Mouse (Mus musculus): Measurements from ENCODE around the gene Kdm2a. TPM values are rescaled to one million over a fixed set of nuclear protein-coding genes. Genes with fewer than 3 reads are reported as not detected.

The Kdm2a gene
- polyA plus RNA-seq, 1 experiment: 51.6 TPM

- no peak for TF ChIP-seq GATA1 (IDR thresholded peaks at IDR 0.05; ENCODE audit: low read length)
Measured at GRCm38 (mm10) chr19:4299574-4300270, 98.4 kb downstream of the Kdm2a start.

GRCm38 (mm10) chr19:4299126-4299525 is 99.0 kb downstream of the Kdm2a start:
- TF ChIP-seq GATA1 (IDR thresholded peaks at IDR 0.05; ENCODE audit: low read length): no peak

DNA sequence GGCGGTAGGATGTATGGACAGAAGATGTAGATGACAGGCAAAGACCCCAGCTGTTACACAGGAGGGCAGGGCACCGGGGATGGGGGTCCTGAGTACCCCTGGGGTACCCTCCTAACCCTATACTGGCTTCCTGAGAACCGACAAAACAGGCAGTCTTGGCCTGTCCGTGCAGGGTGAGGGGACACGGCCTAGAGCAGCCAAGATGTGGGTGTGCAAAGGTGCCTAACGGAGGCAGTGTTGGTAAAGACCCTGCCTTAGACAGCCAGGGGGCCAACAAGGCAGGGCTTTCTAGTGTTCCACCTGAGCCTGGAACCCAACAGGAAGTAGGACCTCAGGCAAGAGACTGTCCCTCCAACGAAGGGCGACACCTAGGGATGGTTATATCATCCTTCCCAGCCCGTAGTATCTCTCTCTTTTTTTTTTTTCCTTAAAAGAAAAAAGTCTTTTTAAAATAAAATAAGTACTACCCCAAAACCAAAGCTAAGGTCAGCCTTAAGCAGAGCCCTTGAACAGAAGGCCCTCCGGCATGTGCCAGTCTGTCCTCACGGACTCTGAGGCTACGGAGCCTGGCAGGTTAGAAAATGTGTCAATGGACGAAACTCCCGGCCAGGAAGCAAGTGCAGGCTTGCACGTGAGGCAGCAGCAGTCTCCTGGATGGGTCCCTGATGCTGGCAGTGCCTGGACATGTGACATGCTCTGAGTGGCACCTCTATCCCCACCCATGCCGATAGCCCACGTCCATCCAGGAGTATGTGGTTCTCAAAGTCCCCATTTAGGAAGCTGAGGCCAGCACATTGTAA is 99.6 kb downstream of the Kdm2a start:
- no peak for TF ChIP-seq GATA1 (IDR thresholded peaks at IDR 0.05; ENCODE audit: low read length)

GRCm38 (mm10) chr19:4297851-4298250 is 100.2 kb downstream of the Kdm2a start:
- no peak for TF ChIP-seq GATA1 (IDR thresholded peaks at IDR 0.05; ENCODE audit: low read length)

GRCm38 (mm10) chr19:4296611-4297010 is 101.5 kb downstream of the Kdm2a start:
- TF ChIP-seq GATA1 (IDR thresholded peaks at IDR 0.05; ENCODE audit: low read length): no peak

- no peak for TF ChIP-seq GATA1 (IDR thresholded peaks at IDR 0.05; ENCODE audit: low read length)
Measured at GRCm38 (mm10) chr19:4295391-4295790, 102.7 kb downstream of the Kdm2a start.

GRCm38 (mm10) chr19:4294381-4295097 is 103.5 kb downstream of the Kdm2a start:
- no peak for TF ChIP-seq GATA1 (IDR thresholded peaks at IDR 0.05; ENCODE audit: low read length)

DNA sequence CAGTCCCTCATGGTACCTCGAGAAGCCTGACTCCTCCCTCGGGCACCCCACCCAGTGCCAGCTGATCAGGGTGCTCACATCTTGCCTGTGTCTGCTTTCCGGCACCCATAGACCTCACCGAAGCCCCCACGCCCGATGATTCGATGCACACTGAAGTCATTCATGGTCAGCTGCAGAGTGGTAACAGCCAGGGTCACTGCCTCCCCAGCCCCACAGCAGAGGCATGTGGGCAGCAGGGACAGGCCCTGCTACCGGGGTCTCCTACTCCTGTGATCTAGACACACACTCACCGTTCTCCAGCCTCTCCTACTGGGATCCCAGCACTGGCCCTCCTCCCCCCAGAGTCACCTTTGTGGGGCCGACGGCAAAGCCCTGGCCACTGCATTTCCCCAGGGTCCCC is 106.9 kb downstream of the Kdm2a start:
- TF ChIP-seq GATA1 (IDR thresholded peaks at IDR 0.05; ENCODE audit: low read length): no peak

DNA sequence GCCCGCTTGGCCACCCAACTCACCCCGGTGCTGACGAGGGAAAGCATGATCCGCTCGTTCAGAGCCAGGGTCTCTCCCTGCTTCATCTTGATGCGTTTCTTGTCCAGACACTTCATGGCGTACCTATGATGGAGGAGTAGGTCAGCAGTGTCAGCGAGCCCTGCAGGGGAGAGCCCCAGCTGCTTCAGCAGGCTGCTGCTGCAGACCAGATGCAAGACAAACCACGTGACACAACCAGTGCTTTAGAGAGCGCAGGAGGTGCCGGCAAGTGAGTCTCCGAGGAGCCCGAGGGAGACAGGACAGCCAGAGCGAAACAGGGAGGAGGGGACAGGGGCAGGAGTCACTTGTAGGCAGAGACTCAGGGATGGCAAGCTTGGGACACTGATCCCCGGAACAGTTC is 107.3 kb downstream of the Kdm2a start:
- TF ChIP-seq GATA1 (IDR thresholded peaks at IDR 0.05; ENCODE audit: low read length): no peak

DNA sequence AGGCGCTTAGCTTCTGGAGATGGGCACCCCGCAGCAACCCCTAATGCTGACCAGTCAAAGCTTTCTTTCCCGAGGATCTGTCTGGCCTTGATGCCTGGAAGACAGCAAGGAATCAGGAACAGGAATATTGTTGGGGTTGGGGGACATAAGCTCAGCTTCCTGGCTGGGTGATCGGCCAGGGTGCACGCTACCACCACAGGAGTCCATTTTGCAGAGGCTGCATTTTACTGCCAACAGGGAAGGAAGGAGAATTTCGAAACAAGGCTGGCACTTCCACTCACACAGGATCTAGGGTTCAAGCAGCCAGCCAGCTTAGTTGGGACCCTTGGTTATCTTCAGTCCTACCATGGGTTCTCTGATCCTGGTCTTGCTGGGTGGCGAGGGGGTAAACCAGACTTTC is 114.4 kb downstream of the Kdm2a start:
- no peak for TF ChIP-seq GATA1 (IDR thresholded peaks at IDR 0.05; ENCODE audit: low read length)

GRCm38 (mm10) chr19:4282898-4283553 is 115.1 kb downstream of the Kdm2a start, which contains the start of gene Ankrd13d:
Ankrd13d (minus strand) TSS chr19:4283137.
- no peak for TF ChIP-seq GATA1 (IDR thresholded peaks at IDR 0.05; ENCODE audit: low read length)

DNA sequence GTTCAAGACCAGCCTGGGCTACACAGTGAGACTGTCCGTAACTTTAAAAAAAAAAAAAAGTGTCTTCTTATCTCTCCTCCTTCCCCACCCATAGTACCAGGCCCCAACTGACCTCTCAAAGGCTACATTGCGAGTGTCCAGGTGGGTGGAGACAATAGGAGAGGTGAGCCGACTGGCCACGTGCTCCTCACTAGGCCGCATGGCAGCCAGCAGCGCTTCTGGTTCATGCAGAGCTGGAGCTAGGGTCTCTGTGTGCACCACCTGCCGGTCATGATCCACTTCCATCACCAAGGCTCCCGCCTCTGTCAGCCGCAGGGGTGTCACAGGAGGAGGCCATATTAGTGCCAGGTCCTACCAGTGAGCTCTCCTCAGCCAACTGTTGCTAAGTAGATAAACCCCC is 117.7 kb downstream of the Kdm2a start:
- no peak for TF ChIP-seq GATA1 (IDR thresholded peaks at IDR 0.05; ENCODE audit: low read length)

DNA sequence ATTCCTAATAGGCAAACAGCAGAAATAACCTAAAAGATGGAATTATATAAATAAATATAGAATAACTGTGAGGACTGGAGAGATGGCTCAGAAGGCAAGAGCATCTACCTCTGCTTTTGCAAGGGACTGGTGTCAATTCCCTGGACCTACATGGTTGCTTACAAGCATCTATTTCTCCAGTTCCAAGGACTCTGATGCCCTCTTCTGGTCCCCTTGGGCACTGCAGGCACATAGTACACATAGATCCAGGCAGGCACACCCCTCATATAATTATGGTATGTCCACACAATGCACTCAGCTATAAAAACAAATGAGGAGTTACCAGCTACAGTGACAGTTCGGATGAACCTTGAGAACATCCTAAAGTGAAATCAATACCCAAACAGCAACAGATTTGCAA is 118.6 kb downstream of the Kdm2a start:
- TF ChIP-seq GATA1 (IDR thresholded peaks at IDR 0.05; ENCODE audit: low read length): no peak

- no peak for TF ChIP-seq GATA1 (IDR thresholded peaks at IDR 0.05; ENCODE audit: low read length)
Measured at GRCm38 (mm10) chr19:4270972-4271371, 127.1 kb downstream of the Kdm2a start.

DNA sequence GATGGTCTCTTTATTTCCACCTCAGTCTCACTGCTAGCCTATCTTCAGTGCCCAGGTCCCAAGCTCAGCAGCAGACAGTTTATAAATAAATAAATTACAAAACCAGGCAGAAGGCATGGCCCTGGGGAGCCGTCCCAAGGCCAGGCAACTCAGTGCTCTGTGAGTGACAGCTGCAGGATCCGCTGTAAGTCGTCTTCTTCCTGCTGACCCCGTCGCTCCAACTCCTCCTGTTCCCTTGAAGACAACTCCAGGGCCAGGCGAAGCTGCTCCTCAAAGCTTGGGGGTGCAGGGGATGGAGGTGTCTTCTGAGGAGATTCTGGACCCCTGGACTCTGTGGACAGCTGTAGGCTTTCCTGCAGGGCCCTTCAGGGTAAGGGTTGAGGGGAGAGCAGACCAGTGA is 127.9 kb downstream of the Kdm2a start:
- no peak for TF ChIP-seq GATA1 (IDR thresholded peaks at IDR 0.05; ENCODE audit: low read length)

Data from G1E-ER4 (cell line).